In genomic region chr2:156762499-156762898, GRCm38 (mm10) we compare ENCODE assay signal across 11 mouse cellular contexts. TPM values are rescaled to one million over a fixed set of nuclear protein-coding genes. Genes with fewer than 3 reads are reported as not detected.
A peak's percentile ranks its signal among the peaks of the same experiment; 100 is the strongest.
DNase-seq lines count a peak whose midpoint lies in the region; ATAC-seq and TF ChIP-seq lines count a peak whose summit lies in the region.
"Had no signal": no experiment of that assay in that cellular context is flagged by ENCODE, and none has a peak within 500 bp of the region (broad histone marks: within the 10 kb centered on the region; RNA-seq: fewer than 3 reads in every experiment).

No protein-coding gene starts in this region.

- peak overlapping the region; percentile 75 for H3K27ac ChIP-seq in gastrocnemius, adult 2 months
- H3K27ac ChIP-seq: forebrain, embryonic 12.5 days; midbrain, embryonic 12.5 days had no signal

- no peak overlapping the region for H3K4me3 ChIP-seq in gastrocnemius, adult 2 months
- H3K4me3 ChIP-seq in E14TG2a.4 (replicated peaks; ENCODE audit: low read length) = peak overlapping the region; percentile 11; the same call in 1 of the 2 replicates
- H3K4me3 ChIP-seq: forebrain, embryonic 12.5 days; midbrain, embryonic 12.5 days had no signal

- no peak for TF ChIP-seq CTCF in gastrocnemius, adult 2 months (IDR thresholded peaks at IDR 0.05)
- no peak for TF ChIP-seq CTCF in E14TG2a.4 (conservative IDR thresholded peaks at IDR 0.05; ENCODE audit: low read length)

- intact Hi-C loops in gastrocnemius, adult 2 months (cut with DNase I) = loop anchor here (5.0 kb wide), 1 partner anchor 40 kb away; no protein-coding TSS in a partner anchor
- intact Hi-C loops in left cerebral cortex, postnatal 36 days (cut with DNase I) = loop anchor here (5.0 kb wide), 1 partner anchor 35 kb away; no protein-coding TSS in a partner anchor
- intact Hi-C loops in left cerebral cortex, postnatal 4 days (cut with DNase I) = no loop called here

- DNase-seq in gastrocnemius, adult 2 months = no peak
- no peak for DNase-seq in gastrocnemius, postnatal 4 days (ENCODE audit: low spot score in 2 of 2)
- peak; percentile 52 to 74 for DNase-seq in left cerebral cortex, postnatal 36 days (ENCODE audit: low spot score in 2 of 2)
- DNase-seq in left cerebral cortex, postnatal 4 days = no peak
- DNase-seq in kidney, postnatal 4 days = peak; percentile 51 to 66

- H3K36me3 ChIP-seq in E14TG2a.4 (ENCODE audit: insufficient read depth, low read length) = peaks cover 59% of the 10 kb centered on the region

- no peaks in the 10 kb centered on the region for H3K9me3 ChIP-seq in E14TG2a.4 (ENCODE audit: low read length)

- H3K4me1 ChIP-seq in E14TG2a.4 (replicated peaks; ENCODE audit: low read depth, low read length) = peaks cover 50% of the 10 kb centered on the region
- H3K4me1 ChIP-seq: forebrain, embryonic 12.5 days; midbrain, embryonic 12.5 days had no signal

- H3K27me3 ChIP-seq in E14TG2a.4 (ENCODE audit: insufficient read depth, low read length) = no peaks in the 10 kb centered on the region
- H3K27me3 ChIP-seq: forebrain, embryonic 12.5 days; midbrain, embryonic 12.5 days had no signal

- no peak for ATAC-seq in megakaryocyte-erythroid progenitor cell, adult 5-6 weeks (replicated peaks; ENCODE audit: low FRiP score, low TSS enrichment, poor library complexity, severe bottlenecking)
- ATAC-seq: CD4-positive, CD25-positive, alpha-beta regulatory T cell, adult 4 months had no signal

RNA-seq across cellular contexts. Expression of gene Myl9, which starts 12.7 kb away (rescaled TPM):
- total RNA-seq in gastrocnemius, adult 2 months (2021) = 10 to 100 TPM; 41.2 to 50.0 TPM
- total RNA-seq in gastrocnemius, postnatal 4 days (2021) = 100 to 1,000 TPM; 247 to 265 TPM
- total RNA-seq in left cerebral cortex, postnatal 36 days (2021) = 10 to 100 TPM; 16.6 to 16.9 TPM
- 10 to 100 TPM; 13.4 to 18.6 TPM for total RNA-seq in left cerebral cortex, postnatal 4 days (2021)
- total RNA-seq in megakaryocyte-erythroid progenitor cell, adult 5-6 weeks (2014; fragmentation: Nextera tagmentation) = not detected in 2 replicates
- total RNA-seq in megakaryocyte-erythroid progenitor cell, adult 5-6 weeks (2017) = not detected in 2 replicates
- total RNA-seq: granulocyte monocyte progenitor cell, adult 5-6 weeks had no signal

Comparison
In these comparisons a context has a peak if more than half of its experiments do, and no peak if none do; other contexts are left out.
1. DNase-seq: peak in left cerebral cortex, postnatal 36 days (2 of 2) and kidney, postnatal 4 days (2 of 2); none in gastrocnemius, adult 2 months (single experiment), gastrocnemius, postnatal 4 days (0 of 2) and left cerebral cortex, postnatal 4 days (single experiment).
2. RNA of gene Myl9, which starts 12.7 kb away (total RNA-seq): 247 to 265 TPM in gastrocnemius, postnatal 4 days, 41.2 to 50.0 TPM in gastrocnemius, adult 2 months, 13.4 to 18.6 TPM in left cerebral cortex, postnatal 4 days and 16.6 to 16.9 TPM in left cerebral cortex, postnatal 36 days; not detected in megakaryocyte-erythroid progenitor cell, adult 5-6 weeks; every median in the first group is over 10 times any median in the second.